Mouse (Mus musculus) embryonic facial prominence, embryonic 11.5 days (tissue): ENCODE measurements around the gene Ech1. TPM values are rescaled to one million over a fixed set of nuclear protein-coding genes. Genes with fewer than 3 reads are reported as not detected.

Source experiments
- ATAC-seq: fragments of 200-750 bp; cut with Nextera tagmentation; replicated peaks from 2 replicates; pipeline ENCODE4 v1.8.0; 2017; ENCODE audit warnings: low read depth; ENCODE audit not compliant: insufficient number of reproducible peaks, low FRiP score, low TSS enrichment
- DNase-seq: peaks from one replicate; pipeline ENCODE4 v3.0.0-alpha.2; 2015; ENCODE audit warnings: low spot score
- H3K27ac ChIP-seq: fragments of 300-500 bp; sonication (generic); replicated peaks from 2 replicates; pipeline ENCODE4 v1.5.1; 2014; ENCODE audit warnings: mild to moderate bottlenecking, low read depth, low read length, control low read depth
- H3K27me3 ChIP-seq: fragments of 300-500 bp; sonication (generic); 2 replicates; pipeline ENCODE4 v1.6.1; 2014; ENCODE audit warnings: mild to moderate bottlenecking, low read length, moderate library complexity, mixed read lengths; ENCODE audit not compliant: control insufficient read depth, insufficient read depth
- H3K36me3 ChIP-seq: fragments of 300-500 bp; sonication (generic); replicated peaks from 2 replicates; pipeline ENCODE4 v1.6.1; 2014; ENCODE audit warnings: low read depth, mild to moderate bottlenecking, low read length, moderate library complexity, mixed read lengths; ENCODE audit not compliant: control insufficient read depth, insufficient read depth
- H3K4me1 ChIP-seq: fragments of 300-500 bp; sonication (generic); 2 replicates; pipeline ENCODE4 v1.6.1; 2014; ENCODE audit warnings: low read length, mixed read lengths; ENCODE audit not compliant: control insufficient read depth, insufficient read depth
- H3K4me2 ChIP-seq: fragments of 300-500 bp; sonication (generic); 2 replicates; pipeline ENCODE4 v1.6.1; 2014; ENCODE audit warnings: low read depth, mild to moderate bottlenecking, control low read depth, low read length, moderate library complexity
- H3K4me3 ChIP-seq: fragments of 300-500 bp; sonication (generic); 2 replicates; pipeline ENCODE4 v1.5.1; 2014; ENCODE audit warnings: low read depth, low read length, control low read depth
- H3K9ac ChIP-seq: fragments of 300-500 bp; sonication (generic); replicated peaks from 2 replicates; pipeline ENCODE4 v1.6.1; 2014; ENCODE audit warnings: mild to moderate bottlenecking, control low read depth, low read length
- H3K9me3 ChIP-seq: fragments of 300-500 bp; sonication (generic); replicated peaks from 2 replicates; pipeline ENCODE4 v1.6.1; 2016; ENCODE audit warnings: mild to moderate bottlenecking, low read length, inconsistent platforms, mixed read lengths; ENCODE audit not compliant: control insufficient read depth
- WGBS: fragments of 180-500 bp; shearing (Covaris S2); extraction: QIAGEN DNeasy Blood & Tissue Kit; methylation state at CpG from one replicate; pipeline ENCODE4 v1.1.7; 2014; 5-methylcytosine and 5-hydroxymethylcytosine counted together
- polyA plus RNA-seq: library from polyadenylated mRNA; unstranded; fragments of >200 nt; fragmentation: Nextera tagmentation; extraction: Ambion mirVana; gene quantifications from 2 replicates; pipeline ENCODE4 v1.2.1, GENCODE M21; 2014

The Ech1 gene
- polyA plus RNA-seq, 1 experiment from 2014 or later = 103 TPM

- no peak overlapping the region for H3K4me2 ChIP-seq
- H3K9me3 ChIP-seq = no peaks in the 10 kb centered on the region
- no peak for DNase-seq
- no peaks in the 10 kb centered on the region for H3K4me1 ChIP-seq
- 60% methylated on average over 2 of the region's 2 CpGs for WGBS
- no peak overlapping the region for H3K4me3 ChIP-seq
- H3K9ac ChIP-seq = no peak overlapping the region
- no peak for ATAC-seq
- no peak overlapping the region for H3K27ac ChIP-seq
- H3K27me3 ChIP-seq = no peaks in the 10 kb centered on the region
- H3K36me3 ChIP-seq = peaks cover 21% of the 10 kb centered on the region
Measured at GRCm38 (mm10) chr7:28823932-28824331, 1.1 kb upstream of the Ech1 start.

- Histone ChIP-seq H3K27me3 (no peaks in the 10 kb centered on the region), H3K27ac (no peak overlapping the region), H3K36me3 (peaks cover 16% of the 10 kb centered on the region), H3K4me1 (no peaks in the 10 kb centered on the region), H3K4me3 (peak overlapping the region; percentile 33), H3K4me2 (peak overlapping the region; percentile 40), H3K9ac (peak overlapping the region; percentile 64), H3K9me3 (no peaks in the 10 kb centered on the region)
- no peak for DNase-seq
- WGBS = 71% methylated on average over 11 of the region's 11 CpGs
- ATAC-seq = no peak
Measured at GRCm38 (mm10) chr7:28825686-28826401, 827 bp downstream of the Ech1 start.

- no peak overlapping the region for H3K4me3 ChIP-seq
- no peaks in the 10 kb centered on the region for H3K4me1 ChIP-seq
- ATAC-seq (no peak), DNase-seq (no peak)
- peaks cover 11% of the 10 kb centered on the region for H3K36me3 ChIP-seq
- no peak overlapping the region for H3K4me2 ChIP-seq
- no peak overlapping the region for H3K9ac ChIP-seq
- 90% methylated on average over 7 of the region's 7 CpGs for WGBS
- H3K27me3 ChIP-seq = no peaks in the 10 kb centered on the region
- no peak overlapping the region for H3K27ac ChIP-seq
- no peaks in the 10 kb centered on the region for H3K9me3 ChIP-seq
Measured at GRCm38 (mm10) chr7:28826402-28826772, 1.4 kb downstream of the Ech1 start.

GRCm38 (mm10) chr7:28827338-28827737 is 2.3 kb downstream of the Ech1 start:
- Histone ChIP-seq H3K9ac (no peak overlapping the region), H3K27me3 (no peaks in the 10 kb centered on the region), H3K4me3 (no peak overlapping the region), H3K9me3 (no peaks in the 10 kb centered on the region), H3K4me2 (no peak overlapping the region), H3K27ac (no peak overlapping the region), H3K4me1 (no peaks in the 10 kb centered on the region), H3K36me3 (peaks cover 3% of the 10 kb centered on the region)
- WGBS = 69% methylated on average over 3 of the region's 3 CpGs
- ATAC-seq (no peak), DNase-seq (no peak)

- no peak overlapping the region for H3K4me2 ChIP-seq
- ATAC-seq (no peak), DNase-seq (no peak)
- no peaks in the 10 kb centered on the region for H3K9me3 ChIP-seq
- H3K4me3 ChIP-seq = no peak overlapping the region
- whole genome bisulfite sequencing = 92% methylated on average over 8 of the region's 8 CpGs
- H3K9ac ChIP-seq = no peak overlapping the region
- H3K27me3 ChIP-seq = no peaks in the 10 kb centered on the region
- no peak overlapping the region for H3K27ac ChIP-seq
- H3K4me1 ChIP-seq = no peaks in the 10 kb centered on the region
- no peaks in the 10 kb centered on the region for H3K36me3 ChIP-seq
Measured at GRCm38 (mm10) chr7:28829821-28830220, 4.8 kb downstream of the Ech1 start.

- Histone ChIP-seq H3K4me1 (no peaks in the 10 kb centered on the region), H3K9me3 (no peaks in the 10 kb centered on the region), H3K27me3 (no peaks in the 10 kb centered on the region), H3K27ac (no peak overlapping the region), H3K9ac (no peak overlapping the region), H3K4me3 (no peak overlapping the region), H3K36me3 (no peaks in the 10 kb centered on the region), H3K4me2 (no peak overlapping the region)
- DNase-seq (no peak), ATAC-seq (no peak)
- WGBS = 93% methylated on average over 5 of the region's 5 CpGs
Measured at GRCm38 (mm10) chr7:28830981-28831380, 6.0 kb downstream of the Ech1 start.

GRCm38 (mm10) chr7:28831411-28832125 is 6.6 kb downstream of the Ech1 start:
- no peak overlapping the region for H3K4me2 ChIP-seq
- H3K27ac ChIP-seq = no peak overlapping the region
- H3K9ac ChIP-seq = no peak overlapping the region
- WGBS = 90% methylated on average over 17 of the region's 17 CpGs
- ATAC-seq (no peak), DNase-seq (no peak)
- H3K27me3 ChIP-seq = no peaks in the 10 kb centered on the region
- H3K4me3 ChIP-seq = no peak overlapping the region
- no peaks in the 10 kb centered on the region for H3K36me3 ChIP-seq
- no peaks in the 10 kb centered on the region for H3K4me1 ChIP-seq
- H3K9me3 ChIP-seq = no peaks in the 10 kb centered on the region

- ATAC-seq (no peak), DNase-seq (no peak)
- H3K27me3 ChIP-seq = no peaks in the 10 kb centered on the region
- H3K27ac ChIP-seq = no peak overlapping the region
- H3K4me1 ChIP-seq = no peaks in the 10 kb centered on the region
- WGBS = 66% methylated on average over 6 of the region's 6 CpGs
- no peak overlapping the region for H3K4me2 ChIP-seq
- no peak overlapping the region for H3K4me3 ChIP-seq
- no peaks in the 10 kb centered on the region for H3K9me3 ChIP-seq
- no peak overlapping the region for H3K9ac ChIP-seq
- H3K36me3 ChIP-seq = no peaks in the 10 kb centered on the region
Measured at GRCm38 (mm10) chr7:28832137-28832536, 7.1 kb downstream of the Ech1 start.
